Mouse (Mus musculus): Measurements from ENCODE around the gene Dock7. TPM values are rescaled to one million over a fixed set of nuclear protein-coding genes. Genes with fewer than 3 reads are reported as not detected.

Gene Dock7
- polyA plus RNA-seq, 1 experiment from 2014 or later: 20.1 TPM

DNA sequence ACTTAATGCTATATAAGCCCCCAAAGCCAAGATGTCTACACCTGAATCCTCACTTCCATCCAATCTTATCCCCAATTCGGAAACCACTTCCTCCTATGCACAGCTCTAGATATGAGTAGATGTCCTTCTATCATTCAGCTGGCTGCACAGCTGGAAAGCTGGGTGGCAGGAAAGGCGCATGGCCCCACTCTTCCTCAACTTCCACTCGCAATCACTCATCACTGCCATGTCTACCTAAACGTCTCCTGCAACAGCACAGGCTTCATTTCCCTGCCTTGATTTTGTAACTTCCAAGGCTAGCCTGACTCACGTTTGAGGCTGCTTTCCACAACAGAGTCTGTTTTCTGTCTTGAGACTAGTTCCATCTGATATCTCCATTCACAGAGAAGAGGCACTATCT is 1.7 kb downstream of the Dock7 start:
- 40% methylated on average over 5 of the region's 5 CpGs for WGBS
- no peaks in the 10 kb centered on the region for H3K9me3 ChIP-seq (replicated peaks)

DNA sequence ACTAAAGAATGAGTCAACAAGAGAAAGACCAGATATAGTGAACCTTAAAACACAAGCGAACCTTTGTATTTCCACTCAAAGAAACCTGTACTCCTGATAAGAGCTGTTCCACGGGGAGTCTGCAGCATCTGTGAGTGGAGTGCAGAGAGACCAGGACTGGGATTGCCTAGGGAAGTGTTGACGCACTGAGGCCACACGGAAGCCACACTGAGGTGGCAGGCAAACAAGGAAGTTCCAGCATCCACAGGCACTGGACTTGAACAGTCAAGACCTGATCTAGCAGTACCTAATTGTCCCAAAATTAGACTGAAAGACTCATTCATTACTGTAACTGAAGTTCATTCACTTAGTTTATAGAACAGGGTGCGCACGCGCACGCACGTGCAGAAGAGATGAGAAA is 4.9 kb downstream of the Dock7 start:
- Histone ChIP-seq H3K4me3 (no peak overlapping the region), H3K27me3 (no peaks in the 10 kb centered on the region), H3K4me2 (no peak overlapping the region), H3K36me3 (no peaks in the 10 kb centered on the region), H3K9me3 (replicated peaks) (no peaks in the 10 kb centered on the region), H3K9ac (no peak overlapping the region), H3K4me1 (replicated peaks) (peaks cover 40% of the 10 kb centered on the region), H3K27ac (no peak overlapping the region)
- WGBS: 60% methylated on average over 9 of the region's 9 CpGs
- no peak for ATAC-seq (replicated peaks; ENCODE audit: insufficient number of reproducible peaks, insufficient read depth, low FRiP score, low read depth)

More for the DNA sequence above, 1.7 kb downstream of the Dock7 start:
- Histone ChIP-seq H3K9ac (no peak overlapping the region), H3K4me2 (peak overlapping the region; percentile 32), H3K4me3 (peak overlapping the region; percentile 20), H3K27me3 (no peaks in the 10 kb centered on the region), H3K4me1 (replicated peaks) (peaks cover 26% of the 10 kb centered on the region), H3K27ac (no peak overlapping the region), H3K36me3 (no peaks in the 10 kb centered on the region)
- ATAC-seq (replicated peaks; ENCODE audit: insufficient number of reproducible peaks, insufficient read depth, low FRiP score, low read depth): no peak

DNA sequence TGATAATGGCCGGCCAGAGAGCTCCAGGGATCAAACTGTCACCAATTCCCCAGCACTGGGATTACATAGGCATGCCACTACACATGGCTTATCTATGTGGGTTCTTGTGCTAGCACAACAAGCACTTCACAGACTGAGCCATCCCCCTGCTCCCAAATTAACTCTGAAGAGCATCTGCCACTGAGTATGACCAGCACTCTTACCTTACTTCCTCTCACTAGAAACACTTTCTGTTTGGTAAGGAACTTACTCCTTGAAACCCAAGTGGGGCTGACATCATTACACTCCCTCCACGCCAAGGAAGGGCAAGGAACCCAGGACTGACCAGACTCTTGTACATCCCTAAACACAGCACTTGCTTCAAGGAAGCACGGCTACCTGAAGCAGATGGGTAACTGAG is 9.0 kb downstream of the Dock7 start:
- ATAC-seq (replicated peaks; ENCODE audit: insufficient number of reproducible peaks, insufficient read depth, low FRiP score, low read depth): peak; percentile 22; the same call in 1 of the 2 replicates

DNA sequence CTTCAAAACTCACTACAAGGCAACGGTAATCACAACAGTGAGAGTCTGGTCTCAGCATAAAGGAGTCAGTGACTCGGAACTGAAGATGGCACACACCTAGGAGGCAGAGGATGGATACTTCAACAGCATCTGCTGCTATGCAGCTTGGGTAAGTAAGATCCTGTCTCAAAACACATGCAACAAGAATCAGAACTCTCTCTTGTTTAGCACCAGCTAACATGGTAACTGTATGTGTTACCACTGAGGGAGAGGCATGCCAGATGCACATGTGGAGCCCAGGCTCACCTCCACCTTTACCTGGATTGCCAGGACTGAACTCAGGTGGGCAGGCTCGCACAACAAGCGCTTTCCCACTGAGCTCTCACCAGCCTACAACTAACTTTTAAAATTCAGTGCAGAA is 11.9 kb downstream of the Dock7 start:
- H3K9me3 ChIP-seq (replicated peaks): no peaks in the 10 kb centered on the region
- no peak overlapping the region for H3K9ac ChIP-seq
- H3K36me3 ChIP-seq: no peaks in the 10 kb centered on the region
- no peak overlapping the region for H3K4me3 ChIP-seq
- H3K27ac ChIP-seq: no peak overlapping the region
- WGBS: 84% methylated on average over 4 of the region's 4 CpGs
- H3K27me3 ChIP-seq: no peaks in the 10 kb centered on the region
- peaks cover 26% of the 10 kb centered on the region for H3K4me1 ChIP-seq (replicated peaks)
- no peak for ATAC-seq (replicated peaks; ENCODE audit: insufficient number of reproducible peaks, insufficient read depth, low FRiP score, low read depth)
- no peak overlapping the region for H3K4me2 ChIP-seq

More for the DNA sequence above, 9.0 kb downstream of the Dock7 start:
- Histone ChIP-seq H3K27me3 (no peaks in the 10 kb centered on the region), H3K4me1 (replicated peaks) (peaks cover 35% of the 10 kb centered on the region), H3K27ac (no peak overlapping the region), H3K4me2 (no peak overlapping the region), H3K4me3 (no peak overlapping the region), H3K9me3 (replicated peaks) (no peaks in the 10 kb centered on the region), H3K9ac (no peak overlapping the region), H3K36me3 (no peaks in the 10 kb centered on the region)
- WGBS: 53% methylated on average over 3 of the region's 3 CpGs

DNA sequence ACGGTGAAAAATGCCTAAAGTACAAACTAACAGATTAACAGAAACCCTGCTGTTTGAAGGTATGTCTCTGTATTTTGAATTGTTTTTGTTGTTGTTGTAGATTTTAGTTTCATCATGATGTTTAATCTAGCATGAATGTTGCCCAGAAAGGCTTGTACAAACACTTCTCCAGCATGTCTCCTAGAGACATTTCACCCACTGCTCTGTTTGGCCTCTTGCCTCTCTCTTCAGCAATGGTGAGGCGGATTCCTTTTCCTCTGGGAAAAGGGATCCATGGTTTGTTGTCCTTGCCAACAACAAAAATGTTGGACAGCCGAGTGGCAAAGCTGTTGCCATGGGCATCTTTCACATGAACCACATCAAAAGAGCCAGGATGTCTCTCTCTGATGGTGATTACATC is 17.9 kb downstream of the Dock7 start:
- no peak overlapping the region for H3K4me3 ChIP-seq
- no peak for ATAC-seq (replicated peaks; ENCODE audit: insufficient number of reproducible peaks, insufficient read depth, low FRiP score, low read depth)
- H3K27me3 ChIP-seq: no peaks in the 10 kb centered on the region
- H3K27ac ChIP-seq: no peak overlapping the region
- no peak overlapping the region for H3K4me2 ChIP-seq
- no peaks in the 10 kb centered on the region for H3K36me3 ChIP-seq
- no peaks in the 10 kb centered on the region for H3K9me3 ChIP-seq (replicated peaks)
- 80% methylated on average over 3 of the region's 3 CpGs for WGBS
- H3K4me1 ChIP-seq (replicated peaks): peaks cover 9% of the 10 kb centered on the region
- no peak overlapping the region for H3K9ac ChIP-seq

DNA sequence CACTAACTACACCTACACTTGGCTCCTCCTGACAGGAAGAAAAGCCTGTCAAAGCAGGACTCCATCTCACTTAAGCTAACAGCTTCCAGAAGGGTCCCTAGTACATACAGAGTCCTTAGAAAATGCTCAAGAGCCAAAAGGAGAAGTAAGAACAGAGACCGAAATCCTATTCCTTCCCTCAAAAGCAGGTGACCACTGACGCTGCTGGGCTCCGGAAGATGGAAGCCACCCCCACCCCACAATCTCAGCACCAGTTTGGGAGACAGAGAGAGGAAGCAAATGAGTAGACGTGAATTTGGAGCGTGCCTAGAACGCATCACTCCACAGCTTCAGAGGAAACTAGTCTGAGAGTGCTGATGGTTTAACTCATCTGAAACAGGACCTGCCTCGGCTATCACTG is 20.0 kb downstream of the Dock7 start:
- ATAC-seq (replicated peaks; ENCODE audit: insufficient number of reproducible peaks, insufficient read depth, low FRiP score, low read depth): no peak
- 77% methylated on average over 7 of the region's 7 CpGs for WGBS
- no peak overlapping the region for H3K4me2 ChIP-seq
- no peaks in the 10 kb centered on the region for H3K36me3 ChIP-seq
- no peak overlapping the region for H3K9ac ChIP-seq
- no peaks in the 10 kb centered on the region for H3K9me3 ChIP-seq (replicated peaks)
- H3K4me1 ChIP-seq (replicated peaks): peaks cover 4% of the 10 kb centered on the region
- no peak overlapping the region for H3K4me3 ChIP-seq
- H3K27me3 ChIP-seq: no peaks in the 10 kb centered on the region
- no peak overlapping the region for H3K27ac ChIP-seq

DNA sequence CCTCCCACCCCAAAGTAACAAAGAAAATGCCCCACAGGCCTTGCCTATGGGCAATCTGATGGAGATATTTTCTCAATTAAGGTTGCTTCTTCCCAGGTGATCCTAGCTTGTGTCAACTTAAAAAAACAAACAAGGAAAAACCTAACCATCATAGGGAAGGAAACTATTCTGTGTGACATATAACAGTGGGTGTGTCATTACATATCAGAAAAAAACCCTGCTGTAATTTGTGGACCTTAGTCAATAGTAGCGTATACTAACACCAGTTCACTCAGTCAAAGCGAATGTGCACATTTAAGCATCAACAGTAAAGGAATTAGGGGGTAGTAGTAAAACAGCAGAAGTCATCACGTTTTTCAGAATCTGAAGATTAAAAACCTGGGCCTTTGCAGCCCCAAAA is 28.9 kb downstream of the Dock7 start:
- no peaks in the 10 kb centered on the region for H3K27me3 ChIP-seq
- H3K4me3 ChIP-seq: no peak overlapping the region
- WGBS: 88% methylated on average over 3 of the region's 3 CpGs
- H3K27ac ChIP-seq: no peak overlapping the region
- 0 out of 2 replicates have a peak, but pooled peaks cover 3% of the 10 kb centered on the region for H3K36me3 ChIP-seq
- H3K9me3 ChIP-seq (replicated peaks): no peaks in the 10 kb centered on the region
- H3K9ac ChIP-seq: no peak overlapping the region
- peaks cover 7% of the 10 kb centered on the region for H3K4me1 ChIP-seq (replicated peaks)
- no peak overlapping the region for H3K4me2 ChIP-seq
- ATAC-seq (replicated peaks; ENCODE audit: insufficient number of reproducible peaks, insufficient read depth, low FRiP score, low read depth): no peak

DNA sequence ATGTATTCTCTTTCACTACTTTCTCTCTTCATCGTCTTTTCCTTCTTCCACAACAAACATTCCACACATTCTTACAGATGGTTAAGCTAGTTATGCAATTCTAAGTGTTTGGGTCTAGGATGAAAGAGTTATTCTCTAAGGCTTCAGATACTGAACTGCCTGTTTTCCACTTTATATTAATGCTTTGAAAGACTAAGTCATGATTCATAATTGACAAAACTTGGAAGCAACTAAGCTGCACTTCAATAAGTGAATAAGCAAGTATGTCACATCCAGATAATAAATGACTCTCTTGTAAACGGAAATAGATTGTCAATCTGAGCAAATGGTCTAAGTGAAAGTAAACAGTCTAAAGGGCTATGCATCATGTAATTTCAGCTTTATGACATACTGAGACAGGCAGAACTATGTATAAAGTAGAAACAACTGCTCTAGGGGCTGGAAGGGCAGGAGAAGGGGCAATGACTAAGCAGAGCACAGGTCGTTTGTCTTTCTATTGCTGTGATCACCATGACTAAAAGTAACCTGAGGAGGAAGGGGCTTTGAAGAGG is 29.5 kb downstream of the Dock7 start:
- ATAC-seq (replicated peaks; ENCODE audit: insufficient number of reproducible peaks, insufficient read depth, low FRiP score, low read depth): no peak
- 34% methylated on average over 3 of the region's 3 CpGs for WGBS

DNA sequence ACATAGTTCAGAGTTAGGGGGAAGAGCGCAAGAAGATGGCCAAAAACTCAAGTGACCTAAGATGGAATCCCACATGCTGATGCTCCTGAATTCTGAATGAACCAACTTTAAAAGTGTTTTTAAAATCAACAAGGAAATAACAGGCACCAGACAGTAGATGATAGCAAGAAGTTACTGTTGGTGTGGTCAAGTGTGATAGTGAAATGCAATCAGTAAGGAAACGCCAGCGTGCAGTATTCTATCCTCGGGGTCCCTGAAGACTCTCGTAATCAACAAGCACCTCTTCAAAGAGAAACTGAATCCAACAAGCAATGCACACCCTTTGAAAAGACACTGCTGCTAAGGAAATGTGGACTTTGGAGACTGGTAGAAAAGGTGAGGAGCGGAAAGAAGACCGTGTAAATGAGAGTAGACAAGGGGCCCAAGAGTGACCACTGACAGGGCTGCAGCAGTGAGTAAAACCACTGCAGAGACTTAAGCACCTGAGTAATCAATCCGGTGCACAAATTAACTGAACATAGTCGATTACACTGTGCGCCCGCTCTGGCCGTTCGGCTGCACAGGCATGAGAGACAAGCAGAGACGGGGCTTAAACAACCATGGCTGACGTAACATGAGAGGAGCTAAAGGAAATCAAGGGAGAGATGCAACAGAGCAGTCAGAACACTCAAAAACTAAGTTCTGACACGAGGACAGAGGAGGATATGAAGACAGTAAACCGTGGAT is 32.8 kb downstream of the Dock7 start:
- no peak overlapping the region for H3K4me3 ChIP-seq
- H3K9ac ChIP-seq: no peak overlapping the region
- H3K9me3 ChIP-seq (replicated peaks): no peaks in the 10 kb centered on the region
- H3K4me1 ChIP-seq (replicated peaks): peaks cover 7% of the 10 kb centered on the region
- H3K27me3 ChIP-seq: no peaks in the 10 kb centered on the region
- no peak overlapping the region for H3K4me2 ChIP-seq
- 88% methylated on average over 17 of the region's 17 CpGs for WGBS
- 0 out of 2 replicates have a peak, but pooled peaks cover 3% of the 10 kb centered on the region for H3K36me3 ChIP-seq
- no peak for ATAC-seq (replicated peaks; ENCODE audit: insufficient number of reproducible peaks, insufficient read depth, low FRiP score, low read depth)
- no peak overlapping the region for H3K27ac ChIP-seq

More for the DNA sequence above, 29.5 kb downstream of the Dock7 start:
- Histone ChIP-seq H3K27me3 (no peaks in the 10 kb centered on the region), H3K36me3 (0 out of 2 replicates have a peak, but pooled peaks cover 3% of the 10 kb centered on the region), H3K4me1 (replicated peaks) (peaks cover 7% of the 10 kb centered on the region), H3K27ac (no peak overlapping the region), H3K4me3 (no peak overlapping the region), H3K4me2 (no peak overlapping the region), H3K9me3 (replicated peaks) (no peaks in the 10 kb centered on the region), H3K9ac (no peak overlapping the region)

DNA sequence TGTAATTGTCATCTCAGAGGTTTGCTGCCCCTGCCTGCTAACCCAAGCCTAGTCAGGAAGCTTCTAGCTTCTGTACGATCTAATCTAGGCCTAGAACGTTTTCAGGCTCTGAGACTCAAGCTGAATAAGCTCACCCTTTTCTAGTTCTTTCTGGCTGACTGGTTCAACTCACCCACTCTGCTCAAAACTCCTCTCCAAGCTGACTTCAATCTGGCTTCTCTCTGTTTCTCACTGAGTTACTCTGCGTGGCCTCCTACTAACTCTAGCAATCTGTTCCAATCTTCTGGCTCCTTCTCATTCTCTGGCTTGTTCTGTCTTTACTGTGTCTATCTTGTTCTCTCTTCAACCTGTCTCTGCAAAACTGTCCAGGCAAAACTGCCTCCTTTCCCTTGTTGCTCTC is 36.9 kb downstream of the Dock7 start:
- H3K36me3 ChIP-seq: peaks cover 4% of the 10 kb centered on the region; the same call in 1 of the 2 replicates
- no peak overlapping the region for H3K9ac ChIP-seq
- no peak overlapping the region for H3K27ac ChIP-seq
- H3K27me3 ChIP-seq: no peaks in the 10 kb centered on the region
- ATAC-seq (replicated peaks; ENCODE audit: insufficient number of reproducible peaks, insufficient read depth, low FRiP score, low read depth): no peak
- H3K4me2 ChIP-seq: no peak overlapping the region
- H3K9me3 ChIP-seq (replicated peaks): no peaks in the 10 kb centered on the region
- 74% methylated on average over 3 of the region's 3 CpGs for WGBS
- H3K4me1 ChIP-seq (replicated peaks): no peaks in the 10 kb centered on the region
- no peak overlapping the region for H3K4me3 ChIP-seq

DNA sequence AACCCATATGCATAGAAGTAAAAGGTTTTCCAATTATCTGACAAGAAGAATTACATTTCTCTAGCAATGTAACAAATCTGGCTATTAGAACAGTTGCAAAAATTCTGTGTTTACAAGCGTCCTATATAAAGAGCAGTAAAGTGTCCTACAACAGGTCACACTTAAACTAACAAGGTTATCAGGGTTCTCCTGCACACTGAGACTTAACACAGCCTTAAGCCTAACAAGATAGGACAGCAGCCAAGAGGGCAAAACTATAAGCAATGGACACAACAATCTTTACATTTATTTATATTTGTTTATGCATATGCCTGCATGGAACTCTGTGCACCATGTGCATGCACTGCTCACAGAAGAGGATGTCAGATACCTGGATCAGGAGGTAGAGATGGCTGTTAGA is 39.5 kb downstream of the Dock7 start:
- H3K9ac ChIP-seq: no peak overlapping the region
- H3K36me3 ChIP-seq: peaks cover 13% of the 10 kb centered on the region
- H3K4me3 ChIP-seq: no peak overlapping the region
- 58% methylated on average over 1 of the region's 1 CpGs for WGBS
- ATAC-seq (replicated peaks; ENCODE audit: insufficient number of reproducible peaks, insufficient read depth, low FRiP score, low read depth): no peak
- no peaks in the 10 kb centered on the region for H3K9me3 ChIP-seq (replicated peaks)
- H3K27ac ChIP-seq: no peak overlapping the region
- H3K27me3 ChIP-seq: no peaks in the 10 kb centered on the region
- no peak overlapping the region for H3K4me2 ChIP-seq
- no peaks in the 10 kb centered on the region for H3K4me1 ChIP-seq (replicated peaks)

DNA sequence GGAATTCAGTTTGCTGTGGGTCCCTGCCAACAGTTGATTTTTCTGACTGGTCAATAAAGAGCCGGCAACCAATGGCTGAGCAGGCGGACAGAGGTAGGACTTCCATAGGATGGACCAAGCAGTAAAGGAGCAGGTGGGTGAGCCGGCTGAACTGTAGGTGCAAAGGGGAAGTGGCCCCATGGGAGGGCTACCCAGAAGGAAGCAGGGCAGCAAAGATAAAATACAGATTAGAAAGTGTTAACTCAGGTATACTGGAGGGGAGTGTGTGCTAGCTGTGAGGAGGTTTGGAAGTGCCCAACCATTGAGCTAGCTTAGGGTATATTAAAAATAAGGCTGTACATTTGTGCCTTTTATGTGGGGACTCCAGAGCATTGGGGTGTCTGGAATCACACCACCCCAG is 42.7 kb downstream of the Dock7 start:
- ATAC-seq (replicated peaks; ENCODE audit: insufficient number of reproducible peaks, insufficient read depth, low FRiP score, low read depth): no peak
- Histone ChIP-seq H3K4me1 (replicated peaks) (no peaks in the 10 kb centered on the region), H3K4me2 (no peak overlapping the region), H3K4me3 (no peak overlapping the region), H3K27ac (no peak overlapping the region), H3K9ac (no peak overlapping the region), H3K36me3 (peaks cover 15% of the 10 kb centered on the region), H3K27me3 (no peaks in the 10 kb centered on the region), H3K9me3 (replicated peaks) (no peaks in the 10 kb centered on the region)
- WGBS: 82% methylated on average over 3 of the region's 3 CpGs
